Mouse (Mus musculus) limb, embryonic 14.5 days (tissue): Measurements from ENCODE around the gene Socs2. TPM values are rescaled to one million over a fixed set of nuclear protein-coding genes. Genes with fewer than 3 reads are reported as not detected.

Source experiments
- ATAC-seq: fragments of 200-750 bp; cut with Nextera tagmentation; 2 replicates; pipeline ENCODE4 v1.8.0; 2017; ENCODE audit warnings: low read depth, moderate number of reproducible peaks, moderate TSS enrichment; ENCODE audit not compliant: low FRiP score
- DNase-seq: peaks from one replicate; pipeline ENCODE4 v3.0.0-alpha.2; 2015; ENCODE audit warnings: low spot score
- H3K27ac ChIP-seq: fragments of 300-500 bp; sonication (generic); replicated peaks from 2 replicates; pipeline ENCODE4 v1.5.1; 2014; ENCODE audit warnings: low read depth, mild to moderate bottlenecking, low read length, moderate library complexity, mixed read lengths
- H3K27me3 ChIP-seq: fragments of 300-500 bp; sonication (generic); 2 replicates; pipeline ENCODE4 v1.6.1; 2014; ENCODE audit warnings: low read length, mixed read lengths; ENCODE audit not compliant: control insufficient read depth, insufficient read depth
- H3K36me3 ChIP-seq: fragments of 300-500 bp; sonication (generic); 2 replicates; pipeline ENCODE4 v1.6.1; 2014; ENCODE audit warnings: mild to moderate bottlenecking, low read length, moderate library complexity, mixed read lengths; ENCODE audit not compliant: control insufficient read depth, insufficient read depth
- H3K4me1 ChIP-seq: fragments of 300-500 bp; sonication (generic); 2 replicates; pipeline ENCODE4 v1.6.1; 2014; ENCODE audit warnings: antibody characterized with exemption, low read length, mixed read lengths; ENCODE audit not compliant: control insufficient read depth, insufficient read depth
- H3K4me2 ChIP-seq: fragments of 300-500 bp; sonication (generic); replicated peaks from 2 replicates; pipeline ENCODE4 v1.6.1; 2014; ENCODE audit warnings: low read depth, mild to moderate bottlenecking, low read length, moderate library complexity; ENCODE audit not compliant: severe bottlenecking
- H3K4me3 ChIP-seq: fragments of 300-500 bp; sonication (generic); replicated peaks from 2 replicates; pipeline ENCODE4 v1.5.1; 2014; ENCODE audit warnings: low read length
- H3K9ac ChIP-seq: fragments of 300-500 bp; sonication (generic); 2 replicates; pipeline ENCODE4 v1.6.1; 2014; ENCODE audit warnings: mild to moderate bottlenecking, low read depth, low read length, moderate library complexity; ENCODE audit not compliant: severe bottlenecking
- H3K9me3 ChIP-seq: fragments of 300-500 bp; sonication (generic); 2 replicates; pipeline ENCODE4 v1.6.1; 2016; ENCODE audit warnings: low read length; ENCODE audit not compliant: control insufficient read depth
- POLR2A ChIP-seq: fragments of 200-500 bp; IDR thresholded peaks from 2 replicates; pipeline ENCODE4 v1.8.0; 2012; ENCODE audit warnings: inconsistent platforms, mild to moderate bottlenecking, moderate library complexity, borderline replicate concordance; ENCODE audit not compliant: insufficient read depth, insufficient read length; ENCODE audit errors: extremely low read depth
- WGBS: fragments of 180-500 bp; shearing (Covaris S2); extraction: QIAGEN DNeasy Blood & Tissue Kit; methylation state at CpG from one replicate; pipeline ENCODE4 v1.1.7; 2014; 5-methylcytosine and 5-hydroxymethylcytosine counted together
- polyA plus RNA-seq, 2 experiments: library from polyadenylated mRNA; depleted of rRNA in 1 of 2; stranded (reverse) in 1 of 2; unstranded in 1 of 2; fragments of >200 nt; fragmentation: Nextera tagmentation in 1 of 2; extraction: Ambion mirVana in 1 of 2; gene quantifications; 2 replicates each; pipeline versions ENCODE4 v1.2.1 to v1.2.3; 2012 to 2014

Gene Socs2
- polyA plus RNA-seq, 2 experiments = 23.2 to 54.0 TPM

DNA sequence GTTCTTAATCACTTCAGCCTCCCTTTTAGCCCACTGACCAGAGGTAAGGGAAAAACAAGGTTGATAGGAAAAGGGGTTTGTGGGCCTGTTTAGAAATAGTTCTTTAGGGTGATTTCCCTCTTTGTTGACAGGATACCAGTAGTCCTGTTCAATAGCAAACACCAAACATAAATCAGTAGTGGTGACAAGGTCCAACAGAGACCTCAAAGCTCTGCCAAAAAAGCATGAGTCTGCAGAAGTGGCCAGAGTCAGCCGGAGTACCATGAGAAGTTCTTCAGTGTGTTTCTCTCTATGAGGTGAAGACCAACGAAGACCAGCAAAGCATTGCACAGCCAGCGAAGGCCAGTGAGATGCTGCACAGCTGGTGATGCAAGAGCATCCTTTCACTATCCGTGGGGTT lies 76.3 kb downstream of the Socs2 start:
- no peak for ATAC-seq
- Histone ChIP-seq H3K27ac (no peak overlapping the region), H3K36me3 (no peaks in the 10 kb centered on the region), H3K4me3 (no peak overlapping the region), H3K9ac (no peak overlapping the region), H3K4me1 (no peaks in the 10 kb centered on the region), H3K9me3 (no peaks in the 10 kb centered on the region), H3K4me2 (no peak overlapping the region), H3K27me3 (no peaks in the 10 kb centered on the region)
- no peak for DNase-seq
- 84% methylated on average over 4 of the region's 4 CpGs for WGBS
- TF ChIP-seq POLR2A = no peak

- WGBS = 71% methylated on average over 5 of the region's 5 CpGs
- no peak overlapping the region for H3K4me2 ChIP-seq
- H3K4me1 ChIP-seq = no peaks in the 10 kb centered on the region
- H3K27ac ChIP-seq = no peak overlapping the region
- no peak overlapping the region for H3K9ac ChIP-seq
- H3K4me3 ChIP-seq = no peak overlapping the region
- H3K9me3 ChIP-seq = no peaks in the 10 kb centered on the region
- no peak for DNase-seq
- TF ChIP-seq POLR2A = no peak
- no peaks in the 10 kb centered on the region for H3K27me3 ChIP-seq
- no peak for ATAC-seq
- no peaks in the 10 kb centered on the region for H3K36me3 ChIP-seq
Measured at GRCm38 (mm10) chr10:95337589-95337988, 79.4 kb downstream of the Socs2 start.

- DNase-seq = peak; percentile 40
- no peaks in the 10 kb centered on the region for H3K27me3 ChIP-seq
- H3K4me2 ChIP-seq = no peak overlapping the region
- no peak overlapping the region for H3K27ac ChIP-seq
- H3K36me3 ChIP-seq = no peaks in the 10 kb centered on the region
- no peak for TF ChIP-seq POLR2A
- H3K4me3 ChIP-seq = no peak overlapping the region
- no peak for ATAC-seq
- no peaks in the 10 kb centered on the region for H3K4me1 ChIP-seq
- WGBS = 20% methylated on average over 4 of the region's 4 CpGs
- H3K9me3 ChIP-seq = no peaks in the 10 kb centered on the region
- H3K9ac ChIP-seq = no peak overlapping the region
Measured at GRCm38 (mm10) chr10:95336781-95337544, 80.0 kb downstream of the Socs2 start.

Other genes with a start within 250 kb of the Socs2 start
- gene Cradd, start 93.0 kb downstream of the Socs2 start, polyA plus RNA-seq (2012; rRNA removed) = 8.1 and 9.8 TPM in 2 replicates
- gene Cradd, start 93.0 kb downstream of the Socs2 start, polyA plus RNA-seq (2014; fragmentation: Nextera tagmentation; extraction: Ambion mirVana) = 10.4 and 11.7 TPM in 2 replicates
- 171 and 184 TPM in 2 replicates for gene Mrpl42, start 84.8 kb upstream of the Socs2 start, polyA plus RNA-seq (2012; rRNA removed)
- 303 and 314 TPM in 2 replicates for gene Mrpl42, start 84.8 kb upstream of the Socs2 start, polyA plus RNA-seq (2014; fragmentation: Nextera tagmentation; extraction: Ambion mirVana)
- 188 and 225 TPM in 2 replicates for gene Ube2n, start 98.0 kb upstream of the Socs2 start, polyA plus RNA-seq (2012; rRNA removed)
- gene Ube2n, start 98.0 kb upstream of the Socs2 start, polyA plus RNA-seq (2014; fragmentation: Nextera tagmentation; extraction: Ambion mirVana) = 276 and 290 TPM in 2 replicates
- gene Nudt4, start 147.0 kb upstream of the Socs2 start, polyA plus RNA-seq (2012; rRNA removed) = 58.7 and 64.7 TPM in 2 replicates
- 108 and 121 TPM in 2 replicates for gene Nudt4, start 147.0 kb upstream of the Socs2 start, polyA plus RNA-seq (2014; fragmentation: Nextera tagmentation; extraction: Ambion mirVana)